Mouse (Mus musculus) small intestine, adult 2 months (tissue): ENCODE results near the gene Rhbdl3. TPM values are rescaled to one million over a fixed set of nuclear protein-coding genes. Genes with fewer than 3 reads are reported as not detected.
A peak's percentile ranks its signal among the peaks of the same experiment; 100 is the strongest.

Experiments used
- H3K27ac ChIP-seq: fragments of 200-500 bp; 2 replicates; pipeline ENCODE4 v1.5.1; 2012; ENCODE audit warnings: low read depth, low read length, control low read depth, inconsistent platforms; ENCODE audit not compliant: insufficient read depth
- H3K27me3 ChIP-seq: fragments of 200-500 bp; 2 replicates; pipeline ENCODE4 v1.6.1; 2012; ENCODE audit warnings: mild to moderate bottlenecking, moderate library complexity, low read length, inconsistent platforms; ENCODE audit not compliant: control insufficient read depth, insufficient read depth
- H3K36me3 ChIP-seq: fragments of 200-500 bp; 2 replicates; pipeline ENCODE4 v1.6.1; 2012; ENCODE audit warnings: mild to moderate bottlenecking, low read length, control low read depth, inconsistent platforms; ENCODE audit not compliant: control insufficient read depth, insufficient read depth
- H3K4me1 ChIP-seq: fragments of 200-500 bp; 2 replicates; pipeline ENCODE4 v1.6.1; 2012; ENCODE audit warnings: low read length, inconsistent platforms, mixed read lengths; ENCODE audit not compliant: control insufficient read depth, insufficient read depth, insufficient read length
- H3K4me3 ChIP-seq: fragments of 200-500 bp; 2 replicates; pipeline ENCODE4 v1.5.1; 2012; ENCODE audit warnings: low read depth, mild to moderate bottlenecking, control low read depth, inconsistent platforms, low read length, moderate library complexity
- CTCF ChIP-seq: fragments of 200-500 bp; IDR thresholded peaks from 2 replicates; pipeline ENCODE4 v1.5.1; 2012; ENCODE audit warnings: low read depth, mild to moderate bottlenecking, control low read depth, inconsistent platforms, low read length, moderate library complexity, mixed read lengths; ENCODE audit not compliant: insufficient replicate concordance, insufficient read length; ENCODE audit errors: extremely low read depth
- POLR2A ChIP-seq: fragments of 200-500 bp; IDR thresholded peaks from 2 replicates; pipeline ENCODE4 v1.6.1; 2012; ENCODE audit warnings: low read depth, mild to moderate bottlenecking, control low read depth, inconsistent platforms, low read length, moderate library complexity
- WGBS: fragments of 180-500 bp; shearing (Covaris S2); methylation state at CpG from one replicate; pipeline ENCODE4 v1.1.7; 2018; 5-methylcytosine and 5-hydroxymethylcytosine counted together
- polyA plus RNA-seq: library from polyadenylated mRNA; depleted of rRNA; stranded (reverse); fragments of >200 nt; gene quantifications from 2 replicates; pipeline ENCODE4 v1.2.3, GENCODE M21; 2012

The Rhbdl3 gene
- polyA plus RNA-seq, 1 experiment = 1.5 TPM

DNA sequence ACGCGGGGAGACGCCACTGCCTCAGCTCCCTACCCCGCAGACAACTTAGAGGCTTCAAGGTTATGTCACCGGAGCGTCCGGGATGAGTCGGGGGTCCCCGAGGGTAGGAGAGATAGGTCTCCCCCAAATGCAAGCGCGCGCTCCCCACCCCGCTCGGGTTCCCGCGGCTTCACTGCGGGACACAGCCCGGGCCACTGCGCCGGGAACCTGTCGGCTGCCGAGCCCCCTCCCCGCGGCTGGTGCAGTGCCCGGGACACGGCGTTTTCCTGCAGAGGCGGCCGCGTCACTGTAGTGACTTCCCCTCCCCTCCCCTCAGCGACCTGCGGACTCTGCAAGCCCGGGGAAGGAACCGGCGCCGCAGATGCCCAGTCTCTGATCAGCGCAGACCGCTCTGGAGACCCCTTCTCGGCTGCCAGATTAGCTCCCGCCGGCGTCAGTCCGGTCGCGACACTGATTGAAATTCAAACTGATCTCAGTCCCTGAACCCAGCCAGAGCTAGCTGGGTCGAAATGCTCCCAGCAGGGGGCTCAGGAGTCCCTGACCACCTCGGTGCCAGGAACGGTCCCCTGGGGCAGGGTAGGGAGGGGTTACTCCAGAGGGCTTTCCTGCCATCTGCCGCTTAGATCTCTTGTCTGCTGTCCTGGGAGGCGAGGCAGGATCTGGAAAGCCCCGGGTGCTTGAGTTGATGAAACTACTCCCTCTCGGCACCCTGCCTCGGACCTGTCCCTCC lies 769 bp downstream of the Rhbdl3 start:
- no peaks in the 10 kb centered on the region for H3K36me3 ChIP-seq
- H3K27me3 ChIP-seq = peaks cover 39% of the 10 kb centered on the region
- peak overlapping the region; percentile 82 for H3K4me3 ChIP-seq
- peaks cover 9% of the 10 kb centered on the region; the same call in 1 of the 2 replicates for H3K4me1 ChIP-seq
- WGBS = 2% methylated on average over 51 of the region's 53 CpGs
- no peak for TF ChIP-seq POLR2A
- TF ChIP-seq CTCF = peak; percentile 15; the same call in 1 of the 2 replicates
- no peak overlapping the region for H3K27ac ChIP-seq

DNA sequence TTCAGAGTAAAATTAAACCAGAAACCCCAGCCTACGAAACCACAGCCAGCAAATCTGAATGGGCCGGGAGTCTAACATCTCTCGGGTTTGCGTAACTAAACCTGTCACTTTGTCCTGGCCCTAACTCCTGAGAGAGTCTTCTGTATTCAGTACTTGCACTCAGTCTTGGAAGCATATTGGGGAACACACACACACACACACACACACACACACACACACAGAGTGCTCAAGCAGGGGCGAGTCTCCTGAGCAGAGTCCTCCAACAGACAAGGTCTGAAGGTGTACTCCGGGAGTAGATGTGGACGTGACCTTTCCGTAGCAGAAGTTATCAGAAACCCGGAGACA lies 1.3 kb downstream of the Rhbdl3 start:
- Histone ChIP-seq H3K4me3 (peak overlapping the region; percentile 82), H3K36me3 (no peaks in the 10 kb centered on the region), H3K4me1 (peaks cover 9% of the 10 kb centered on the region; the same call in 1 of the 2 replicates), H3K27me3 (peaks cover 39% of the 10 kb centered on the region), H3K27ac (no peak overlapping the region)
- WGBS = 0% methylated on average over 9 of the region's 9 CpGs
- TF ChIP-seq POLR2A (no peak), CTCF (no peak)

DNA sequence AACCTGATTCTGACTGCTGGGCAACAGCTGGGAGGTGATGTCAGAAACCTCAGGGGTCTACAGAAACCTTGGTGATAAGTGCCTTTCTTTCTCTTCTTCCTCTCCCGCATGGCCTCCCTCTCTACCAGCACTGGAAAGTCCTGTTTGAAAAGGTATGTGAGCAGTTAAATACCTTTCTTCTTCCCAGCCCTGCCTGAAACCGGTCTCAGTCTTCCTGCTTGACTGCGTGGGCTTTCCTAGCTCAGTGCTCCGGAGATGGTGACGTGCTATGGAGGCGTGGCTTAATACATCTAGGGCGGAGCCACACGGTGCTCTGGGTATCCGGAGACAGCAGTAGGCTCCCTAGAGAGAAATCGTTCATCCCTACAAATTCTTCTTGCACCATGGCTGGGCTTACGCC lies 1.8 kb downstream of the Rhbdl3 start:
- TF ChIP-seq POLR2A (no peak; the same call in 1 of the 2 replicates), CTCF (no peak)

DNA sequence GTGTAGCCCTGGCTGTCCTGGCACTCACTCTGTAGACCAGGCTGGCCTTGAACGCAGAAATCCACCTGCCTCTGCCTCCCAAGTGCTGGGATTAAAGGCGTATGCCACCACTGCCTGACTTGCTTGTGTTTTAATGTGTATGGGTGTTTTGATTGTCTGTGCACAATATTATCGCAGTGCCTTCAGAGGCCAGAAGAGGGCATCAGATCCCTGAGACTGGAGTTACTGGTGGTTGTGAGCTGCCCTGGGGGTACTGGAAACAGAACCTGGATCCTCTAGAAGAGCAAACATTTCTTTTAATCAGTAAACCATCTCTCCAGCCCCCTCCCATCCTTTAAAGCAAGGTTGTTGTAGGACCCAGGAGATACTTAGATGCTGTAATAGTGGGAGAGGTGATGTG lies 3.0 kb downstream of the Rhbdl3 start:
- Histone ChIP-seq H3K27me3 (peaks cover 38% of the 10 kb centered on the region), H3K4me3 (no peak overlapping the region), H3K4me1 (peaks cover 9% of the 10 kb centered on the region; the same call in 1 of the 2 replicates), H3K36me3 (no peaks in the 10 kb centered on the region), H3K27ac (no peak overlapping the region)
- 86% methylated on average over 3 of the region's 3 CpGs for WGBS
- TF ChIP-seq POLR2A (no peak), CTCF (peak; percentile 9; the same call in 1 of the 2 replicates)

More for the DNA sequence above, 1.8 kb downstream of the Rhbdl3 start:
- Histone ChIP-seq H3K27ac (no peak overlapping the region), H3K4me3 (peak overlapping the region; percentile 82), H3K27me3 (peaks cover 39% of the 10 kb centered on the region), H3K4me1 (peaks cover 9% of the 10 kb centered on the region; the same call in 1 of the 2 replicates), H3K36me3 (no peaks in the 10 kb centered on the region)
- 4% methylated on average over 11 of the region's 11 CpGs for WGBS

DNA sequence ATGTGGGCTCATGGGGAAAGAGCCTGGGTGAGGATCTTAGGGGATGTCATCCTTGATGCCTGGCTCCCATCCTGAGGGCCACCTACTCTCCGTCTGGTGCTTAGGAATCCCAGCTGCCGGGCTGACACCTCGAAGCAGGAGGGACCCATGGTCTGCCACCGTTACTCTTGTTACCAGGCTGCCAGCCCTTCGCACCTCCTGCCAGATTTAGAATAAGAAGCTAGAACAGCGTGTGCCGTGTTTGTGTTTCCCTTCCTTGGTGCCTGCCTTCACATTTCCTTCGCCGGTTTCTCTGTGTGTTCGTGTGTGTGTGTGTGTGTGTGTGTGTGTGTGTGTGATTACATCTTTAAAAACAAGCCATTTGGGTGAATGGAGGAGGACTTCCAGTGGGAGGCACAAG lies 4.1 kb downstream of the Rhbdl3 start:
- TF ChIP-seq POLR2A (no peak), CTCF (no peak)
- Histone ChIP-seq H3K4me1 (peaks cover 9% of the 10 kb centered on the region; the same call in 1 of the 2 replicates), H3K4me3 (no peak overlapping the region), H3K27me3 (peaks cover 29% of the 10 kb centered on the region), H3K27ac (no peak overlapping the region), H3K36me3 (no peaks in the 10 kb centered on the region)
- WGBS = 81% methylated on average over 10 of the region's 10 CpGs

DNA sequence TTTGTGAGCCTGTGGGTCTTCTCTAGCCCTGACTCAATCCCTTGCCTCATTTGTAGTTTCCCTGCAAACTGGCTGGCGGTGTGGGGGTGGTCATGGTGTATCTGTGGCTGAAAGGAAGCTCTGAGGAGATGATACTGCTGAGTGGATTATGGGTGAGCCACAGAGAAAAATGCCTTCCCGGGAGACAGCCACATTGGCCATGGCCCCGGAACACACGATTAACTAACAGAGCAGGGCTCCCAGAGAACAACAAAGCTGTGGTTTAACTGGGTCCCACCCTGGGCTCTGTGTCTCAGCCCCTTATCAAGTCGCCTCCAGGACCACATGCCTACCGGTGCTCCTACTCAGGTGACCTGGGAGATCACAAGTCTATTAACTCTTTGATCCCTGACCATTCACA lies 7.8 kb downstream of the Rhbdl3 start:
- TF ChIP-seq POLR2A = no peak
- no peak for TF ChIP-seq CTCF
- 52% methylated on average over 6 of the region's 6 CpGs for WGBS

DNA sequence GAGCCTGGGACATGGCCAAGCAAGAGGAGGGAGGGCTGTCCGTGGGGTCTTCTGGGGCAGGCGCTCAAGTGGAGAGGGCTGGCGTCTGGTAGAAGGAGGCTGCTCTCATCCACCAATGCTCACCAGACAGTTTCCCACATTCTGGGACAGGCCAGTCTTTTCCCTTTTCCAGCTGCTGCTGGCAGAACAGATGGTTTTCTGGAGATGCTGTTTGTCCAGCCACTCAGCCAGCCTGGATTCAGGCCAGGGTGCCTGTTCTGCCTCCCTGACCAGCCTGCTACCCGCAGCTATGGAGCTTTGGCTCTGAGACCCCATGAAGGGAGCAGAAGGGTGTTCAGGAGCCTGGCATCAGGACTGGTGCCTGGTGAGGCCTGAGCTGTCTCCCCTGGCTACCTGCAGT lies 10.6 kb downstream of the Rhbdl3 start:
- Histone ChIP-seq H3K27ac (no peak overlapping the region), H3K4me1 (no peaks in the 10 kb centered on the region), H3K36me3 (no peaks in the 10 kb centered on the region), H3K4me3 (no peak overlapping the region), H3K27me3 (no peaks in the 10 kb centered on the region)
- WGBS = 76% methylated on average over 4 of the region's 4 CpGs
- TF ChIP-seq CTCF = no peak
- no peak for TF ChIP-seq POLR2A

More for the DNA sequence above, 7.8 kb downstream of the Rhbdl3 start:
- Histone ChIP-seq H3K4me3 (no peak overlapping the region), H3K36me3 (no peaks in the 10 kb centered on the region), H3K27ac (no peak overlapping the region), H3K27me3 (no peaks in the 10 kb centered on the region), H3K4me1 (no peaks in the 10 kb centered on the region)
